Mouse (Mus musculus): ENCODE results near the gene Nipbl. TPM values are rescaled to one million over a fixed set of nuclear protein-coding genes. Genes with fewer than 3 reads are reported as not detected.
"Not testable (repeated sequence)": the region's sequence is repeated elsewhere in the genome, so short reads cannot be mapped to it uniquely, and the experiment has no call there.

Nipbl gene
- total RNA-seq, 2 experiments from 2014 or later = 27.6 to 29.8 TPM

DNA sequence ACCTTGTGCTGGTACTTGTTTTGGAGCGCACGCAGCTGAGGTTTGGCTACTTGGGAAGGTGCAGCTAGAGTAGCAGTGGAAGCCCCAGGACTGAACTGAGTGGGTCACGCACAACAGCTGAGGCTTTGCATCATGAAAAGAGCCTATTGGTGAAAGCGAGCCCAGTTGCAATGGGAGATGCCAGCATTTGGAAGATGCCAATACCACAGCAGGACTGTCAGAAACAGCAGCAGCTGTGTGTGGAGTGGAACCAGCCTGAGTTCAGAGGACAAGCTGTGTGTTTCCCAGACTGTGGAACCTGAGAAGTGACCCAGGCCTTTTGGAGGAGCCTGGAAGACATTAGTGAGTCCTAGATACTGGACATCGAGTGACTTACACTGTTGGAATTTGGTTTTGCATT is 122.8 kb downstream of the Nipbl start:
- no peak for DNase-seq (ENCODE audit: low spot score)
- intact Hi-C loops (cut with DNase I) = no loop called here

DNA sequence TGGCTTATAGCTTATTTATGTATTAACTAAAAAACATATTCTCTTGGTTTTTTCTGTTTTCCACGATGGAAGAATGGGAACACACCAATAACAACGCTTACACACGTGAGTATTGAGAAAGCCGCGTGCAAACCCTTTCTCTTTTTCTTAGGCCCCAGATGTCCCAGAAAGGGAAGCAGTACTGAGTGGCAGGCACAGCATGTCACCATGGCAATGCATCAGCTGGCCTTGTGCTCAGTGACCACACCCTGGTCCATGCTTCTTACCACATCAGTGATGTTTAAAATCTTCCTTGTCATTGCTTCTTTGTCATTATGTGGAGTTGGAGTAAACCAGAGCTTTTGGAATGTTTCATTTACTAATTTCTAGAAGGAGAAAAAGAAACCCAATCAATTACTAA is 125.1 kb downstream of the Nipbl start:
- intact Hi-C loops (cut with DNase I) = no loop called here
- DNase-seq (ENCODE audit: low spot score) = no peak

DNA sequence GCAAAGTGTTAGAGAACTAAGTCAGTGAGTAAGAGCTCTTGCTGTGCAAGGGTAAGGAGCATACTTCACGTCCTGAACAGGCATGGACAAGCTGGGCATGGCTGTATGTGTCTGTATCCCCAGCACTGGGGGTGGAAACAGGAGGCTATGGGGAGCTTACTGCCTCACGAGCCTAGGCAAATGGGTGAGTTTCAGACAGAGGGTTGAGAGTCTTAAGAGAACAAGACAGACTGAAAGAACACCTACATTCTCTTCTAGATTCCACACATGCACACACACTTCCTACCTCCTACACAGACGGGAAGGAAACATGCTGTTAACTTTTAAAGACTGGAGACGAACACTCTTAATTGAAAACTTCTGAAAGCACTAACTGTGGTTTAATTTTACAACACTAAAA is 126.9 kb downstream of the Nipbl start:
- DNase-seq (ENCODE audit: low spot score) = no peak
- intact Hi-C loops (cut with DNase I) = no loop called here

DNA sequence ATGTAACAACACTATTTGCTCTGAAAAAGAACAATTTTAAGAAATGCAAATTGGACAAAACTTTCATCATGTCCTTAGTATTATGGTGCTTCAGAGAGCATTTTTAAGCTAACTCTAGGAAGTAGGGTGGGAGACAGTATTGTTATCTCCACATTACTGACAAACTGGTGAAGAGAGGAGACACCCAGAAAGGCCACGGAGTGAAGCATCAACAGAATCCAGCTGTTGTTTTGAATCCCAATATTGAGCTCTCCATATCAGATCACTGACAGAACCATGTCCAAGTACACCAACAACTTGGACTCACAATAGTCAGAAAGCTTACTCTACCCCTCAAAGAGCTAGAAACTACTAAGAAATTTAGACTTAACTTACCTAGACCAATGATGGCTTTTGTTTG is 138.8 kb downstream of the Nipbl start:
- intact Hi-C loops (cut with DNase I) = no loop called here
- DNase-seq (ENCODE audit: low spot score) = no peak

DNA sequence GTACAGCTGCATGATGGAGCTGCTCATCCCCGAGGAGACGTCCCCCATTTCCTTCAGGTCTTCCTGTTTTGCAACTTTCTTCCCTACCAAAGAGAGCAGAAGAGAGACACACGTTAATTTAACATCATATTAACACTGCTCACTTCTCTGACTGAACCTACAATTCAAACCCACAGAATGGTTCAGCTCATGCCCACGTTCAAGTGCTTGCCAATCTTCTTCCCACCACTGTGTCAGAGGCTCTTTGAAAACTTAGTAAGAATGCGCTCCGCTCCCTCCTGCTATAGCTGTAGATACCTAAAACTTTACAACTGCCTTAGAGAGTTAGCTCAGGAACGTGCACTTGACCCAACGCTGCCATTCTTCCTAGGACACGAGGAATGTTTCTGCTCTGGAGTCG is 141.3 kb downstream of the Nipbl start:
- intact Hi-C loops (cut with DNase I) = no loop called here

DNA sequence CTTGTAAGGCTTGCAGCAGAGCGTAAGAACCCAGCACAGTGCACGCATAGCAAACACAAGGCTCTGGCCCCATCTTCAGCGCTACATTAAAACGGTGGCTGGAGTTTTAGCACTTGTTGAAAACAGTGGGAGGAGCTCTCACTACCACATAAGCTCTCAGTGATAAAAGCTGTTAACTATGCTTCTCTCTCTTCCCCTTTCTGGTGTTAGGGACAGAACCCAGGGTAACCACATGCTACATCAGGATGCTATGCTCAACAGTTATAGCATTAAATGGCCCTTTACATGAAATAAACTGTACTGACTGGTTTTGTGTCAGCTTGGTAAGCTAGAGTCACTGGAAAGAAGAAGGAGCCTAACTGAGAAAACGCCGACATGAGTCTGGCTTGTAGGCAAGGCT is 150.1 kb downstream of the Nipbl start:
- no peak for DNase-seq (ENCODE audit: low spot score)
- intact Hi-C loops (cut with DNase I) = loop anchor here (5.0 kb wide), 1 partner anchor 33 kb away; no protein-coding TSS in a partner anchor

More for the DNA sequence above, 141.3 kb downstream of the Nipbl start:
- no peak for DNase-seq (ENCODE audit: low spot score)

DNA sequence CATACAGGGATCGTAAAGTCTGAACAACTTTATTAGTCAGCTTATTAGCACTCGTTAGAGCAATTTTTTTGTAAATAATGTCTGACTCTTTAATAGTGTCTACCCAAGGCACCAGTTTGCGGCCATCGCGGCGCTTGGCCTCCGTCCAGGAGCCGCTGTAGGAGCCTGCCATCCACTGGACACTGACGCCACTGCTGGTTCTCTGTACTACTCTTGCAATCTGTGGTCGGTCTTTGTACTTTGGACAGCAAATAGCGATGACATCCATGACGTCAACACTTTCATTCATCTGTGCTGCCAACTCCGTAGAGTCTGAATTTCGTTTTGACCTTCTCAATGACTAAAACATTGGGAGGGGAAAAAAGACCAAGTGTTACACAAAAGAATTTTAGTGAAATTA is 153.0 kb downstream of the Nipbl start:
- DNase-seq (ENCODE audit: low spot score) = no peak
- intact Hi-C loops (cut with DNase I) = loop anchor here (5.0 kb wide), 1 partner anchor 36 kb away; no protein-coding TSS in a partner anchor

DNA sequence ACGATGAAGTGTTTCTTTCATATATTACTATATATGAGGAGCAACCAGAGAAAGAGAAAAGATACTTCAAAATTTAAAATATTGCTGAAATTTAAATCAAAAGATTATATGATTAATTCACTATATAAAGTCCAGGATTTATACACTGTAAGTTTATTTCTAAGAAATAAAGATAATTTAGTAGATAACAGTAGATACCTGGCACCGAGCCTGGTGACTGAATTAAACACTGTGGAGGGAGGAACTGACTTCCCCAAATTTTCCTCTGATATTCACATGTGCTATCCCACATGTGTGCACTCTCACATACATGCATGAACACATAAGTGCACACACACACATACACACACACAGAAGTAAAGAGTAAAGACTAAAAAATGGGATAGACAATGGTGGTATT is 162.1 kb downstream of the Nipbl start:
- intact Hi-C loops (cut with DNase I) = no loop called here
- DNase-seq (ENCODE audit: low spot score) = no peak

DNA sequence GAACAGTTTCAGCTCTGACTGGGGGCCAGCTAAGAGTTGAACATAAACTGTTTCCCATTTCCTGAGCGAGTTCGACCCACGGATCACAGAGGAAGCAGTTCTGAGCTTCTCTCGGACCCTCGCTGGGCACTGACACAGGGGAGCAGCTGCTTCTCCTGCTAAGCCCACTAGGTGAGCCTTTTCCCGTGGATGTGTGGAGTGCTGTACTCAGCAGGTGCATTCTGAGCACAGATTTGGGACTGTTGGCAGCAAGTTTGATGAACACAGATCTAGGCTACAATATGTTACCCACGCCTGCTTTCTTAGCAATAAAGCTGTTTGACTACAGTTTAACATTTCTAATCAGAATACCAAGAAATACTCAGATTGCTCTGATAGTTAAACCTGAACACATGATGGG is 162.6 kb downstream of the Nipbl start:
- intact Hi-C loops (cut with DNase I) = no loop called here
- DNase-seq (ENCODE audit: low spot score) = no peak

DNA sequence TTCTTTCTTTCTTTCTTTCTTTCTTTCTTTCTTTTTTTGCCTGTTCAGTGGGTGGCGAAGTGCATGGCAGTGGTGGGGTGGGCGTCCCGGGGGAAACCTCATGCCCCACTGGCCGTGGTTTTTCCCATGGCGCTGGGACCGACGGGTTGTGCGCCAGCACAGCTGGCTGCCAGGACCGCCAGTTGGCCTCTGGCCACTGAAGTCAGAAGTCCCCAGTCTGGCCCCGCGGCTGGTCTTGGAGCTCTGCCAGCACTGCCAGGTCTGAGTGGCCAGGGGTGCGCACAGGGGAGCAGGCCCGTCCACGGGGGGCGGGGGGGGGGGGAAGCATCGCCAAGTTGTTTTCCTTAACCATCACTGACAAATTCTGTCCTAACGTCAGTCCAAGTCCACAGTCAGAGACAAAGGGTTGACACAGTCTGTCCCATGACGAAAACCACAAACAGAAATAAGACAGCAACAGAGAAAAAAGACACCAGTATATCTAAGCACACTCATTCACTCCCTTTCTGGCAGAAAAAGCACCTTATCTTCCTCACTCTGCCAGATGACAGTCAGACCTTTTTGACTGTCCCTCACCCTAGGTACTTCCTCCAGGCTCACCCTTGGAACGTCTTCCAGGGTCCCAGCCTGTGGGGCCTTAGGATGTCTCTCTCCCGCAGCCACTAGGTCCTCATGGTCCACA is 164.2 kb downstream of the Nipbl start:
- intact Hi-C loops (cut with DNase I) = no loop called here
- DNase-seq (ENCODE audit: low spot score) = peak; percentile 6

DNA sequence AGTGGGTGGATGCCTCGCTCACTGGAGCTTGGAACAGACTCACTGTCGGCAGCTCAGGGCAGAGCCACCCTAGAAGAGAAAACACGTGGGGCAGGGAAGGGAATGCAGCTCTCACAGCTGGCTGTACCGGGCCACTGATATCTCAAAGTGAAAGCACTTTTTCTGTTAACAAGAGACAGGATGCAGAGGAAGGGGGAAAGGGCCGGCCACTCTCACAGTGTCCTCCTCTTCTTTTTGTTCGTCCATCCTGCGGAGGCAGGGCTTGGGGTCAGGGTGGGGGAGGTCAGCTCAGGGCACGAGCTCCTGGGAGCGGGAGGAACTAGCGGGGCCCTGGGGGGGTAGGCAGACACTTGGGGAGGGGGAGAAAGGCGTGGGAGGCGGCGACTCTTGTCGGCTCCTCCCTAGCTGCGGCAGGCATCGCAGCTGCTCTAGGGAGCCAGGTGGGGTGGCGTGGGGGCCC is 164.9 kb downstream of the Nipbl start:
- DNase-seq (ENCODE audit: low spot score) = no peak

DNA sequence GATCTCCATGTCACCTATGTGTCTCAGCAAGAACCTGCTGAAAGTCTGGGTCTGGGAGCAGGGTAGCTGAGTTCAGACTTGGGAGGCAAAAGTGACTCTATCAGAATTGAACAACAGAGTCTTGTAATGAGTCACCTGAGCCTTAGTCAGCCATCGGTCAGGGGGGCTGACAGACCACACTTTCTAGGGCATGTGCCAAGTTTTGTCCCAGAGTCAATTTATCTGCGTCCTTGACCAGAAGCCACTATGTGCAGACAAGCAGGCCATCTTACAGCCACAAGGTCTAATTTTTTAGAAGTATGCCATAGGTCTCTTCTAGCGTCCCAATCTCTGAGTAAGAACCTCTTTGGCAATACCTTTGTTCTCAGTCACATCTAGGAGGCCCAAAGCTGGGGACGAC is 166.3 kb downstream of the Nipbl start:
- intact Hi-C loops (cut with DNase I); DNase-seq (ENCODE audit: low spot score): not testable (repeated sequence)

More for the DNA sequence above, 164.9 kb downstream of the Nipbl start:
- intact Hi-C loops (cut with DNase I) = no loop called here

DNA sequence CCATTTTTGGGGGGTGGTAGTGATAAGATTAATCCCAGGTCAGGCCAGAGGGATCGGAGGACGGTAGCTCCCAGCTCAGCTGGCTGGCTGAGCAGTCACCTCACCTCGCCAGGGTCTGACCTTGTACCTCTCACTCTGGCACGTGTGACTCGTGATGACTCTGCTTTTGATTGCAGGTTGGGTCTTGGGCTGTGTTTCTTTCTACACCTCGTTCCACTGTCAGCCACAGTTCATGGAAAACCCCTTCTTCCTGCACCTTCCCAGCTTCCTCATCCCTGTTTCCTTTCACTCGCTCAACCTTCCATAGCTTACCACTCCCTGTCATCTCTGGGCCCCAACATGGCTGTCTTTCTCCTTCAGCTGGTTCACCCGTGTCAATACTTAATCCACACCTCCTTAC is 172.3 kb downstream of the Nipbl start:
- no peak for DNase-seq (ENCODE audit: low spot score)
- intact Hi-C loops (cut with DNase I) = no loop called here

DNA sequence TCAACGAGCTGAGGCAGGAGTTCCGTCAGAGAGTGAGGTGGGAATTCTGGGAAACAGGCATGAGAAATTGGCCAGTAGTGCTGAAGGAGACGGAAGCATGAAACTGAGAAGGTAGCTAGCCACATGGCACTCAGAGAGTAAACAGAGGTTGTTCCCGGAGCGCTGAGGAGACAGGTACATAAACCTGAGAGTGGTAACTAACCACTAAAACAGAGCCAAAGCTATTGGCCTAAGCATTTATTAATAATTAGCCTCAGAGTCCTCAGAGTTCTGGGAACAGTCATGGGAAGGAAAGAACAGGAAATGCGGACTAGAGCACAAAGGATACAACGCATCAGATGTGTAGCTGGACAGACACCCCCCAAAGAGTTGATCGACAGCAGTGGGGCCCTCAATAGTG is 176.0 kb downstream of the Nipbl start:
- no peak for DNase-seq (ENCODE audit: low spot score)
- intact Hi-C loops (cut with DNase I) = no loop called here

DNA sequence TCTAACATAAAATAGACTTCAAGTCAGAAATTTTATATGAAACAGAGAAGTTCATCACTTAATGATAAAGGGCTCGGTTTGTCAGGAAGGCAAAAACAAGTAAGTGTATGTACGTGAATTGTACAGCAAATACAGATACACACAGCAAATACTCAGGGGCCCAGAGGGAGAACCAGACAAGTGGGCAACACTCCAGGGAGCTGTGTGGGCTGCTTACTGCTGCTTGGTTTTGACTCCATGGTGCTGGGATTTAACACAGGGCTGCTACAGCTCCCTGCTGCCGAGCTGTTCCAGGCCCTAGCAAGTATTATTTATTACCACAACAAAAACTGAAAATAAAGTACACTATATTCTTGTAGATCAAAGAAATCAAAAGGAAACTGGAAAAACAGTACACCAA is 177.1 kb downstream of the Nipbl start:
- DNase-seq (ENCODE audit: low spot score) = no peak
- intact Hi-C loops (cut with DNase I) = no loop called here

DNA sequence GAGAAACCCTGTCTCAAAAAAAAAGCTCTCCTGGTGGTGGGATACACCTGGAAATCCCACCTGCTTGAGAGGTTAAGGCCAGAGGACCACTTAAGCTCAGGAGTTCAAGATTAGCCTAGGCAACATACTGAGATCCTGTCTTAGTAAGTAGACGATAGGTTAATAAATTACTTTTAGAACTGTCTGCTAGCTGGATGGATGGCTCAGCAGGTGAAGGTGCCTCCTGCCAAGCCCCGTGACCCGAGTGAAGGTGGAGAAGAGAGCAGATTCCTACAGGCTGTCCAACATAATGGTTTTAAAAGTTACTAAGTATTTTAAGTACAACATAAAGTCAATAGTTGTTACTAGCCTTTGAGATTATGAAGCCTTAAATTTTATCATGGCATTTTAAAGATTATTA is 178.3 kb downstream of the Nipbl start:
- no peak for DNase-seq (ENCODE audit: low spot score)
- intact Hi-C loops (cut with DNase I) = no loop called here

Other genes with a start within 250 kb of the Nipbl start
- not detected for gene Gm2310, start 75.5 kb upstream of the Nipbl start, total RNA-seq (2021)